Mouse (Mus musculus): ENCODE data around the gene Vsx1. TPM values are rescaled to one million over a fixed set of nuclear protein-coding genes. Genes with fewer than 3 reads are reported as not detected.

Vsx1 gene
- polyA plus RNA-seq, 1 experiment, result not detected

DNA sequence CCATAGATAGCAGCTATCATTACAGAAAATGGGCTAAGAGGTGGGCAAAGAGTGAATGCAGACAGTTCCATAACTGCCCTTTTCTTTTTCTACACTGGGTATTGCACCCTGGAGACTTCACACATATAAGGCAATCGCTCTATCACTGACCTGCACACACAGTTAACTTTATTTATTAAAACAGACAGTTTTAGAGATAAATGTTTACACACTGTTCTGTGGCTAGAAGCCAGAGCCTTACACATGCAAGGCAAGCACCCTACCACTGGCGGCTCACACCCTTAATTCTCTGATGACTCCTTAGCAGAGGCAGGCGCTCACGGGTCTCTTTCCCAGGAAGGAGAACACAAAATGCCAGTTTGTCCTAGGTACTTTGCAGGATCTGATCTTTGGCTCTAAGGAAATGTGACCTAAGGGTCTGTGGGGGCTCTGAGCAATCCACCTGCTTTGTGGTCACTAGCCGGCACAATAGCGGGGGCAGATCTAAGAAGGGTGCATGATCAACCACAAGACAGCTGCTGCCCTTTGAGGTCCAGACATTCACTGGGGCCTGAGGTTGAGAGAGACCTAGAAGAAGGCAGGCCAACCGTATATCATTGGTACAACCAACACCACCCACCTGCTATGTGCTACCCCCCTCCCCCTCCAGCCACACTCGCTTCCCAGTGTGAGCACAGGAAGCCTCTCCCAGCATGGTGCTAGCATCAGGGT, 42.6 kb downstream of the Vsx1 start:
- DNase-seq (ENCODE audit: low read depth), result no peak

DNA sequence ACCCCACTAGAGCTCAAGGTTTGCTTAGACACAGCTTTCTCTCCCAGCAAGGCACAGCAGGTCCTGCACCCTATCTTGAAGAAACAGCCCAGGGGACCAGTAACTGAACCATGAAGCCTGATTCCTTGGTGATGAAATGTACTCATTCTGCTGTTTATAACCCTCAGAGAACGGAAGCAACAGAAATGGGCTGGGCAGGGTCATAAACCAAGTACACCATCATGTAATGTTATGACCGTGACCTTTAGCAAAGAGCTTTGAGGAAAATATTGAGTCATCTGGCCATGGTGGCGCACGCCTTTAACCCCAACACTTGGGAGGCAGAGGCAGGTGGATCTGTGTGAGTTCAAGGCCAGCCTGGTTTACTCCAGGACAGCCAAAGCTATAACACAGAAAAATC, 43.9 kb downstream of the Vsx1 start:
- DNase-seq (ENCODE audit: low read depth), result no peak

DNA sequence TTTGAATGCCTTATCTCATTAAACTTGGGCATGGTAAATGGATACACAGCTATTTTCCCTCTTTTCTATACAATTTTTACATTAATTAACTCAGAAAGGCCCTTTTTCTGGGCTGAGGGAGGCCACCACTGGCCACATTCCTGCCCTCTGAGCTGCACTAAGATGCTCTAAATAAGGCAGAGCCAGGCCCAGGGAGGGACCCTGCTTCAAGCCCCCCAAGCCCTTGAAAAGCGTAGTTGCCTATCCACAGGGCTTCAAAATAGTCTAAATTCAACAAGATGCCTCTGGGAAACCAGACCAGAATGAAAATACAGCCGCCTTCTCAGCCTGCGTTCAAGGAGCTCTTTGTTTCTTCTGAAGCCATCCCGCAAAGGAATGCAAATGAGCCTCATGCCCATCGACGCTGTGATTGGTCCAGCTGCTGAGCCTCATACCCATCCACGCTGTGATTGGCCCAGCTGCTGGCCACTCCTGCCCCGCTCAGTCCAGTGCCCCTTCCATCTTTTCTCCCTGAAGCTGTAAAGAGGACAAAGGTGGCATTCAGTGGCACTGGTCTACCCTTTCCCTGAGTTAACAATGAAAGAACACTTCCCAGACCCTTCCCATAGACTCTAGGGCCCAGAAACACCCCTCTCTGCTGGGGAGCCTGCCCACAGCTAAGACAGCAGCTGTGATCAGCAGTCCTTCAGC, 45.3 kb downstream of the Vsx1 start:
- no peak for DNase-seq (ENCODE audit: low read depth)

DNA sequence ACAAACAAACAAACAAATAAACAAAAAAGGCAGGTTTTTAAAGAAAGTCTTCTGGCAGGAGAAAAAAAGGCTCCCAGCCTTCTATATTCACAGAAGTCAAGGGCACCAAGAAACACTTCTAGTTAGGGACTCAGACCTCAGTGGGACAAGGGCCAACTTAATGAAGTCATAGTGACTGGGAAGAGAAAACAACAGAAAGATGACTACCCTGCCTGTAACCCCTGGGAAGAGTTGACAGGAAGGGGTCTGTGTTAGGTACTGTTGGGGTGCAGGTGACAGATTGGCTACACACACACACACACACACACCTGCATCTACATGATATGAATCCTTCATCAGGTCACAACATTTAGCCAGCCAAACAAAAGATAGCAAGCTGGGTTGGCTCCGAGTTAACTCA, 46.0 kb downstream of the Vsx1 start:
- no peak for DNase-seq (ENCODE audit: low read depth)

DNA sequence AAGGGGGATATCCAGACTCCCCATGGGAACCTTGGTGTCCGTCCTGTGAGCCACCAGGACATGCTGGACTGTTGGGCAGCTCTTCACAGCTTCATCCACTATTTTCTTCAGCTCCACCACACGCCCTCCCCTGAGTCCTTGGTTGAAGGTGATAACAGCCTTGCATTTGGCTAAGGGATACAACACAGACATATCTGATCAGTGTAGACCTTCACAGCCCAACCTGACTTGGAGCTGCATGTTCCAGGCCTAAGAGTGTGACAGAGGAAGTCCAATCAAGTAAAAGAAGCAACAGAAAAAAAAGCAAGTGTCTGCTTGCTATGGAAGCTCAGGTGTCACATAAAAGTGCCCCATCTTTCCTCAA, 50.8 kb downstream of the Vsx1 start:
- DNase-seq (ENCODE audit: low read depth), result no peak

DNA sequence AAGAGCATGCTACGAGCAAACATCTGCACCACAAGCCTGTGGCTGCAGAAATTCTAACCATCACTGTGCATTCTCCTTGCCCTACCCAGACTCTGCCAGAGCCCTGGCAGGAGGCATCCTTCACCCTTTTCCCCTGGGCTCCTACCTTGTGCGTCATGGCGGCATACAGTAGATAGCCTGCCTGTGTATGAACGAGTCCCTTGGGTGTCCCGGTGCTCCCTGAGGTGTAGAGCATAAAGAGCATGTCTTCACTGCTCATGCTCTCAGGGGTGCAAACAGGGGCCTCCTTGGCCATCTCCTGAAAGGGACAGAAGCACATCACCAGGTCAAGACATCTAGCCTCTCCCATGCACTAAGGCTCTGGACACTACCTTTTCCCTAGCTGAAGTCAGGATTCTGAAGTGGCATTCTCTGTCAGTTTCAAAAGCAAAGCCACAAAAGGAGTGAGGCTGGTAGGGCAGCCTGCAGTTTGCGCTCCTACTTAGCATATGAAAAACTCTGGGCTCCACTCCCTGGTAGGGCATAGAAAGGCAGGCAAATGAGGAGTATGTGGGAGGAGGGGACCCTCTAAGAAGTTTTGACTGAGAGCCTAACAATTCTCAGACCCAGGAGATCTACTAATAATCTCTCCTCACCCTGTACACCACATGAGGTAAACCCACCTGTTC, 51.3 kb downstream of the Vsx1 start:
- DNase-seq (ENCODE audit: low read depth), result no peak

DNA sequence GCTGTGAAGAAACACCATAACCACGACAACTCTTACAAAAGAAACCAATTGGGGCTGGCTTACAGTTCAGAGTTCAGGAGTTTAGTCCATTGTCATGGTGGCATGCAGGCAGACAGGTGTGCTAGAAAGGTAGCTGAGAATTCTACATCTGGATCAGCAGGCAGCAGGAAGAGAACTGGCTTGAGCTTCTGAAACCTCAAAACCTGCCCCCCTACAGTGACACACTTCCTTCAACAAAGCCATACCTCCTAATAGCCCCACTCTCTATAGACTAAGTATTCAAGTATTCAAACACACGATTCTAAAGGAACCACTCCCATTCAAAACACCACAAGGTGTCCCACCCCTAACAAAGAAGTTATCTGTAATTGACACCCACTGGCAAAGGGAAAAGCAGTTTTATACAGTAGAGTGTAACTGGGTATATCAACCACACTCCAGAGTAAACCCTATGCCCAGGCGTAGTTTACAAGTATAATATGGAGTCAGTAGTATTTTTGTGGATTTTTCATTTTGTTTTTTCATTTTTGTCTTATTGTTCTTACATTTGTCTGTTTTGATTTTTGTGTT, 53.2 kb downstream of the Vsx1 start:
- no peak for DNase-seq (ENCODE audit: low read depth)

Other genes with a start within 250 kb of the Vsx1 start
- gene Zfp442, start 237.9 kb downstream of the Vsx1 start, polyA plus RNA-seq (2012; rRNA removed), result 0.41 and 0.43 TPM in 2 replicates
- gene Zfp345, start 204.3 kb downstream of the Vsx1 start, polyA plus RNA-seq (2012; rRNA removed), result not detected in 2 replicates
- 0.47 TPM in 2 replicates for gene Cst7, start 118.9 kb downstream of the Vsx1 start, polyA plus RNA-seq (2012; rRNA removed)
- gene Apmap, start 80.8 kb downstream of the Vsx1 start, polyA plus RNA-seq (2012; rRNA removed), result 132 and 182 TPM in 2 replicates
- gene Acss1, start 20.9 kb downstream of the Vsx1 start, polyA plus RNA-seq (2012; rRNA removed), result 33.4 and 42.7 TPM in 2 replicates
- 55.0 and 56.2 TPM in 2 replicates for gene Entpd6, start 59.7 kb upstream of the Vsx1 start, polyA plus RNA-seq (2012; rRNA removed)
- 110 and 124 TPM in 2 replicates for gene Pygb, start 97.4 kb upstream of the Vsx1 start, polyA plus RNA-seq (2012; rRNA removed)
- gene Abhd12, start 215.4 kb upstream of the Vsx1 start, polyA plus RNA-seq (2012; rRNA removed), result 216 and 225 TPM in 2 replicates
- 1.2 and 1.7 TPM in 2 replicates for gene Gins1, start 216.0 kb upstream of the Vsx1 start, polyA plus RNA-seq (2012; rRNA removed)

All from gonadal fat pad, adult 2 months (tissue).